Mouse (Mus musculus) thymus, adult 2 months (tissue): ENCODE measurements around the gene Samm50.

Experiments
- CTCF ChIP-seq: fragments of 200-500 bp; IDR thresholded peaks from 2 replicates; pipeline ENCODE4 v1.5.1; 2012; ENCODE audit warnings: mild to moderate bottlenecking, control low read depth, low read length, moderate library complexity, borderline replicate concordance; ENCODE audit not compliant: control insufficient read depth, poor library complexity, insufficient read depth; ENCODE audit errors: extremely low read depth
- POLR2A ChIP-seq: fragments of 200-500 bp; IDR thresholded peaks from 2 replicates; pipeline ENCODE4 v1.6.1; 2012; ENCODE audit warnings: mild to moderate bottlenecking, low read length, control low read depth, moderate library complexity; ENCODE audit not compliant: control insufficient read depth, poor library complexity, insufficient read depth; ENCODE audit errors: extremely low read depth

GRCm38 (mm10) chr15:84166818-84167217, 25.2 kb upstream of the Samm50 start:
- TF ChIP-seq POLR2A (no peak), CTCF (no peak)
